Mouse (Mus musculus): ENCODE data around the gene Abca8a. TPM values are rescaled to one million over a fixed set of nuclear protein-coding genes. Genes with fewer than 3 reads are reported as not detected.

Abca8a gene
- polyA plus RNA-seq, 1 experiment from 2014 or later, result 1.6 TPM

- H3K9ac ChIP-seq, result no peak overlapping the region
- ATAC-seq (ENCODE audit: insufficient read depth), result no peak; the same call in 1 of the 2 replicates
- WGBS (ENCODE audit: insufficient replicate concordance), result 44% methylated on average over 2 of the region's 2 CpGs
- H3K4me2 ChIP-seq, result no peak overlapping the region
- no peaks in the 10 kb centered on the region for H3K4me1 ChIP-seq (replicated peaks)
- no peaks in the 10 kb centered on the region for H3K9me3 ChIP-seq (replicated peaks)
- H3K36me3 ChIP-seq (replicated peaks), result no peaks in the 10 kb centered on the region
- no peaks in the 10 kb centered on the region for H3K27me3 ChIP-seq
- no peak overlapping the region for H3K4me3 ChIP-seq (replicated peaks)
- H3K27ac ChIP-seq (replicated peaks), result no peak overlapping the region
These were observed 35.7 kb downstream of the Abca8a start for GRCm38 (mm10) chr11:110060127-110060526.

- WGBS (ENCODE audit: insufficient replicate concordance), result 55% methylated on average over 3 of the region's 3 CpGs
These were observed 42.1 kb downstream of the Abca8a start for GRCm38 (mm10) chr11:110053681-110054080.

GRCm38 (mm10) chr11:110037795-110038194, 58.0 kb downstream of the Abca8a start:
- H3K9me3 ChIP-seq (replicated peaks), result no peaks in the 10 kb centered on the region
- no peak for ATAC-seq (ENCODE audit: insufficient read depth)
- H3K4me1 ChIP-seq (replicated peaks), result no peaks in the 10 kb centered on the region
- H3K4me2 ChIP-seq, result no peak overlapping the region
- H3K36me3 ChIP-seq (replicated peaks), result no peaks in the 10 kb centered on the region
- H3K27ac ChIP-seq (replicated peaks), result no peak overlapping the region
- H3K4me3 ChIP-seq (replicated peaks), result no peak overlapping the region
- H3K9ac ChIP-seq, result no peak overlapping the region
- H3K27me3 ChIP-seq, result no peaks in the 10 kb centered on the region
- 37% methylated on average over 2 of the region's 2 CpGs for WGBS (ENCODE audit: insufficient replicate concordance)

More at GRCm38 (mm10) chr11:110053681-110054080, 42.1 kb downstream of the Abca8a start:
- Histone ChIP-seq H3K4me2 (no peak overlapping the region), H3K9me3 (replicated peaks) (no peaks in the 10 kb centered on the region), H3K9ac (no peak overlapping the region), H3K4me1 (replicated peaks) (no peaks in the 10 kb centered on the region), H3K36me3 (replicated peaks) (no peaks in the 10 kb centered on the region), H3K27ac (replicated peaks) (no peak overlapping the region), H3K4me3 (replicated peaks) (no peak overlapping the region), H3K27me3 (no peaks in the 10 kb centered on the region)
- no peak for ATAC-seq (ENCODE audit: insufficient read depth)

GRCm38 (mm10) chr11:110028913-110029695, 66.7 kb downstream of the Abca8a start:
- peak; percentile 44 for ATAC-seq (ENCODE audit: insufficient read depth)
- Histone ChIP-seq H3K27ac (replicated peaks) (no peak overlapping the region), H3K9me3 (replicated peaks) (no peaks in the 10 kb centered on the region), H3K4me2 (no peak overlapping the region), H3K27me3 (no peaks in the 10 kb centered on the region), H3K4me1 (replicated peaks) (no peaks in the 10 kb centered on the region), H3K36me3 (replicated peaks) (no peaks in the 10 kb centered on the region), H3K9ac (no peak overlapping the region), H3K4me3 (replicated peaks) (no peak overlapping the region)
- 40% methylated on average over 7 of the region's 7 CpGs for WGBS (ENCODE audit: insufficient replicate concordance)

GRCm38 (mm10) chr11:110010836-110011546, 84.8 kb downstream of the Abca8a start:
- Histone ChIP-seq H3K4me2 (no peak overlapping the region), H3K4me1 (replicated peaks) (no peaks in the 10 kb centered on the region), H3K27me3 (no peaks in the 10 kb centered on the region), H3K9me3 (replicated peaks) (no peaks in the 10 kb centered on the region), H3K36me3 (replicated peaks) (no peaks in the 10 kb centered on the region), H3K9ac (no peak overlapping the region), H3K4me3 (replicated peaks) (no peak overlapping the region), H3K27ac (replicated peaks) (no peak overlapping the region; the same call in 1 of the 2 replicates)
- ATAC-seq (ENCODE audit: insufficient read depth), result peak; percentile 82
- WGBS (ENCODE audit: insufficient replicate concordance), result 45% methylated on average over 2 of the region's 2 CpGs

GRCm38 (mm10) chr11:109995624-109996023, 100.2 kb downstream of the Abca8a start, which contains the start of gene Abca8b:
Gene Abca8b, minus strand, starts transcription at chr11:109995845.
- peak; percentile 71 for ATAC-seq (ENCODE audit: insufficient read depth)
- Histone ChIP-seq H3K27ac (replicated peaks) (peak within 1 kb of the TSS; percentile 78), H3K4me1 (replicated peaks) (no peaks in the 10 kb centered on the region), H3K9me3 (replicated peaks) (no peaks in the 10 kb centered on the region), H3K4me2 (peak within 1 kb of the TSS; percentile 46), H3K36me3 (replicated peaks) (no peaks in the 10 kb centered on the region), H3K27me3 (peaks cover 3% of the 10 kb centered on the region; the same call in 1 of the 2 replicates), H3K9ac (no peak within 1 kb of the TSS), H3K4me3 (replicated peaks) (peak within 1 kb of the TSS; percentile 41)
- WGBS (ENCODE audit: insufficient replicate concordance), result under 1% methylated on average over 15 of the region's 15 CpGs

- peak; percentile 58 for ATAC-seq (ENCODE audit: insufficient read depth)
- Histone ChIP-seq H3K9ac (no peak overlapping the region), H3K4me1 (replicated peaks) (no peaks in the 10 kb centered on the region), H3K27me3 (peaks cover 3% of the 10 kb centered on the region; the same call in 1 of the 2 replicates), H3K4me3 (replicated peaks) (peak overlapping the region; percentile 41), H3K4me2 (peak overlapping the region; percentile 28; the same call in 1 of the 2 replicates), H3K36me3 (replicated peaks) (no peaks in the 10 kb centered on the region), H3K27ac (replicated peaks) (peak overlapping the region; percentile 78), H3K9me3 (replicated peaks) (no peaks in the 10 kb centered on the region)
- 7% methylated on average over 3 of the region's 3 CpGs for WGBS (ENCODE audit: insufficient replicate concordance)
These were observed 100.8 kb downstream of the Abca8a start for GRCm38 (mm10) chr11:109995013-109995412.

GRCm38 (mm10) chr11:109994014-109994413, 101.8 kb downstream of the Abca8a start:
- H3K36me3 ChIP-seq (replicated peaks), result no peaks in the 10 kb centered on the region
- H3K4me3 ChIP-seq (replicated peaks), result peak overlapping the region; percentile 41
- peak overlapping the region; percentile 78 for H3K27ac ChIP-seq (replicated peaks)
- WGBS (ENCODE audit: insufficient replicate concordance), result 20% methylated on average over 6 of the region's 6 CpGs
- ATAC-seq (ENCODE audit: insufficient read depth), result no peak
- H3K4me2 ChIP-seq, result peak overlapping the region; percentile 48
- H3K9me3 ChIP-seq (replicated peaks), result no peaks in the 10 kb centered on the region
- peaks cover 3% of the 10 kb centered on the region; the same call in 1 of the 2 replicates for H3K27me3 ChIP-seq
- no peaks in the 10 kb centered on the region; the same call in 1 of the 2 replicates for H3K4me1 ChIP-seq (replicated peaks)
- H3K9ac ChIP-seq, result no peak overlapping the region

- no peaks in the 10 kb centered on the region; the same call in 1 of the 2 replicates for H3K4me1 ChIP-seq (replicated peaks)
- ATAC-seq (ENCODE audit: insufficient read depth), result no peak
- H3K4me3 ChIP-seq (replicated peaks), result no peak overlapping the region
- no peak overlapping the region for H3K27ac ChIP-seq (replicated peaks)
- peaks cover 3% of the 10 kb centered on the region; the same call in 1 of the 2 replicates for H3K27me3 ChIP-seq
- 37% methylated on average over 3 of the region's 3 CpGs for WGBS (ENCODE audit: insufficient replicate concordance)
- no peak overlapping the region for H3K9ac ChIP-seq
- H3K4me2 ChIP-seq, result no peak overlapping the region
- no peaks in the 10 kb centered on the region for H3K9me3 ChIP-seq (replicated peaks)
- H3K36me3 ChIP-seq (replicated peaks), result no peaks in the 10 kb centered on the region
These were observed 104.5 kb downstream of the Abca8a start for GRCm38 (mm10) chr11:109991270-109991669.

- WGBS (ENCODE audit: insufficient replicate concordance), result 59% methylated on average over 2 of the region's 2 CpGs
- no peaks in the 10 kb centered on the region for H3K36me3 ChIP-seq (replicated peaks)
- H3K9me3 ChIP-seq (replicated peaks), result no peaks in the 10 kb centered on the region
- H3K27me3 ChIP-seq, result no peaks in the 10 kb centered on the region
- no peaks in the 10 kb centered on the region; the same call in 1 of the 2 replicates for H3K4me1 ChIP-seq (replicated peaks)
- no peak overlapping the region for H3K9ac ChIP-seq
- H3K4me3 ChIP-seq (replicated peaks), result no peak overlapping the region
- no peak overlapping the region for H3K27ac ChIP-seq (replicated peaks)
- ATAC-seq (ENCODE audit: insufficient read depth), result no peak
- H3K4me2 ChIP-seq, result no peak overlapping the region
These were observed 105.5 kb downstream of the Abca8a start for GRCm38 (mm10) chr11:109990256-109990655.

GRCm38 (mm10) chr11:109988164-109988563, 107.6 kb downstream of the Abca8a start:
- ATAC-seq (ENCODE audit: insufficient read depth), result no peak
- Histone ChIP-seq H3K4me1 (replicated peaks) (no peaks in the 10 kb centered on the region; the same call in 1 of the 2 replicates), H3K27me3 (no peaks in the 10 kb centered on the region), H3K4me3 (replicated peaks) (no peak overlapping the region), H3K9ac (no peak overlapping the region), H3K36me3 (replicated peaks) (no peaks in the 10 kb centered on the region), H3K4me2 (no peak overlapping the region), H3K9me3 (replicated peaks) (no peaks in the 10 kb centered on the region), H3K27ac (replicated peaks) (0 out of 2 replicates have a peak overlapping the region, but pooled peaks have one; percentile 38)
- 32% methylated on average over 1 of the region's 1 CpGs for WGBS (ENCODE audit: insufficient replicate concordance)
